Mouse (Mus musculus) adrenal gland, postnatal 4 days (tissue): ENCODE results near the gene Kcnc3. TPM values are rescaled to one million over a fixed set of nuclear protein-coding genes. Genes with fewer than 3 reads are reported as not detected.

Experiments
- total RNA-seq, 2 experiments: library from RNA; stranded (reverse); gene quantifications; 2 replicates each; pipeline ENCODE4 v1.2.3; 2021

The Kcnc3 gene
- total RNA-seq, 2 experiments from 2014 or later = 7.6 to 9.9 TPM

Other genes starting within 250 kb of the Kcnc3 start
- 1 to 10 TPM; 3.6 to 4.4 TPM for gene Syt3, start 206.6 kb upstream of the Kcnc3 start, total RNA-seq
- gene 1700008O03Rik, start 204.8 kb upstream of the Kcnc3 start, total RNA-seq = 1 to 10 TPM; 1.0 to 2.0 TPM
- gene Lrrc4b, start 161.6 kb upstream of the Kcnc3 start, total RNA-seq = 10 to 100 TPM; 18.7 to 18.8 TPM
- gene Aspdh, start 125.3 kb upstream of the Kcnc3 start, total RNA-seq = 1 to 10 TPM; 3.2 to 6.2 TPM
- gene Josd2, start 122.7 kb upstream of the Kcnc3 start, total RNA-seq = 10 to 100 TPM; 40.3 to 48.1 TPM
- 10 to 100 TPM; 84.1 to 90.2 TPM for gene Emc10, start 94.1 kb upstream of the Kcnc3 start, total RNA-seq
- gene Fam71e1, start 94.1 kb upstream of the Kcnc3 start, total RNA-seq = 10 to 100 TPM; 21.6 to 22.7 TPM
- 1 to 10 TPM; 6.6 to 9.9 TPM for gene Mybpc2, start 66.0 kb upstream of the Kcnc3 start, total RNA-seq
- 1 to 10 TPM in 1 of 2 experiments, under 1 TPM in 1; 0.84 to 2.9 TPM for gene Spib, start 58.6 kb upstream of the Kcnc3 start, total RNA-seq
- gene Pold1, start 41.8 kb upstream of the Kcnc3 start, total RNA-seq = 10 to 100 TPM; 41.4 to 49.3 TPM
- 100 to 1,000 TPM; 128 to 129 TPM for gene Nr1h2, start 36.7 kb upstream of the Kcnc3 start, total RNA-seq
- 10 to 100 TPM in 1 of 2 experiments, 1 to 10 TPM in 1; 2.5 to 18.3 TPM for gene Napsa, start 18.3 kb upstream of the Kcnc3 start, total RNA-seq
- 1 to 10 TPM; 7.0 to 8.2 TPM for gene Myh14, start 80.2 kb downstream of the Kcnc3 start, total RNA-seq
- gene Izumo2, start 118.1 kb downstream of the Kcnc3 start, total RNA-seq = not detected
- 10 to 100 TPM; 42.8 to 43.4 TPM for gene Vrk3, start 157.7 kb downstream of the Kcnc3 start, total RNA-seq
- 1 to 10 TPM; 1.1 to 1.3 TPM for gene Zfp473, start 160.4 kb downstream of the Kcnc3 start, total RNA-seq
- gene Nup62, start 225.4 kb downstream of the Kcnc3 start, total RNA-seq = 10 to 100 TPM; 60.1 to 65.5 TPM
- gene Il4i1, start 225.7 kb downstream of the Kcnc3 start, total RNA-seq = 1 to 10 TPM; 1.1 to 1.8 TPM
- gene Atf5, start 226.0 kb downstream of the Kcnc3 start, total RNA-seq = 100 to 1,000 TPM in 1 of 2 experiments, 10 to 100 TPM in 1; 59.8 to 104 TPM